Mouse (Mus musculus) lung, embryonic 16.5 days (tissue): ENCODE measurements around the gene Sdhaf3. TPM values are rescaled to one million over a fixed set of nuclear protein-coding genes. Genes with fewer than 3 reads are reported as not detected.
"Not testable (repeated sequence)": the region's sequence is repeated elsewhere in the genome, so short reads cannot be mapped to it uniquely, and the experiment has no call there.

ENCODE experiments used
- ATAC-seq: fragments of 200-750 bp; cut with Nextera tagmentation; 2 replicates; pipeline ENCODE4 v1.8.0; 2017; ENCODE audit warnings: low read depth, mild to moderate bottlenecking, moderate library complexity
- H3K27ac ChIP-seq: fragments of 300-500 bp; sonication (generic); 2 replicates; pipeline ENCODE4 v1.5.1; 2014; ENCODE audit warnings: mild to moderate bottlenecking, control low read depth, low read length
- H3K27me3 ChIP-seq: fragments of 300-500 bp; sonication (generic); 2 replicates; pipeline ENCODE4 v1.6.1; 2014; ENCODE audit warnings: low read depth, low read length, mixed read lengths; ENCODE audit not compliant: control insufficient read depth, insufficient read depth
- H3K36me3 ChIP-seq: fragments of 300-500 bp; sonication (generic); 2 replicates; pipeline ENCODE4 v1.6.1; 2014; ENCODE audit warnings: low read length; ENCODE audit not compliant: control insufficient read depth, insufficient read depth
- H3K4me1 ChIP-seq: fragments of 300-500 bp; sonication (generic); replicated peaks from 2 replicates; pipeline ENCODE4 v1.6.1; 2014; ENCODE audit warnings: low read length, mixed read lengths; ENCODE audit not compliant: control insufficient read depth, insufficient read depth
- H3K4me2 ChIP-seq: fragments of 300-500 bp; sonication (generic); 2 replicates; pipeline ENCODE4 v1.6.1; 2014; ENCODE audit warnings: low read depth, low read length, control low read depth
- H3K4me3 ChIP-seq: fragments of 300-500 bp; sonication (generic); 2 replicates; pipeline ENCODE4 v1.5.1; 2014; ENCODE audit warnings: mild to moderate bottlenecking, low read length, control low read depth
- H3K9ac ChIP-seq: fragments of 300-500 bp; sonication (generic); 2 replicates; pipeline ENCODE4 v1.6.1; 2014; ENCODE audit warnings: low read length, control low read depth
- H3K9me3 ChIP-seq: fragments of 300-500 bp; sonication (generic); 2 replicates; pipeline ENCODE4 v1.6.1; 2016; ENCODE audit warnings: low read length; ENCODE audit not compliant: control insufficient read depth
- WGBS: fragments of 180-500 bp; shearing (Covaris S2); extraction: QIAGEN DNeasy Blood & Tissue Kit; methylation state at CpG from one replicate; pipeline ENCODE4 v1.1.7; 2014; 5-methylcytosine and 5-hydroxymethylcytosine counted together
- polyA plus RNA-seq: library from polyadenylated mRNA; unstranded; fragments of >200 nt; fragmentation: Nextera tagmentation; extraction: Ambion mirVana; gene quantifications from 2 replicates; pipeline ENCODE4 v1.2.1, GENCODE M21; 2015

Sdhaf3 gene
- polyA plus RNA-seq, 1 experiment from 2014 or later, result 4.4 TPM

- H3K36me3 ChIP-seq, result no peaks in the 10 kb centered on the region
- 25% methylated on average over 2 of the region's 2 CpGs for WGBS
- no peaks in the 10 kb centered on the region for H3K9me3 ChIP-seq
- H3K4me2 ChIP-seq, result no peak overlapping the region
- H3K9ac ChIP-seq, result no peak overlapping the region
- H3K4me1 ChIP-seq, result no peaks in the 10 kb centered on the region
- H3K4me3 ChIP-seq, result no peak overlapping the region
- H3K27me3 ChIP-seq, result no peaks in the 10 kb centered on the region
- ATAC-seq, result no peak
- H3K27ac ChIP-seq, result no peak overlapping the region
Observed at GRCm38 (mm10) chr6:6940845-6941244, 15.0 kb upstream of the Sdhaf3 start.

GRCm38 (mm10) chr6:6942813-6943212 lies 13.0 kb upstream of the Sdhaf3 start:
- H3K4me1 ChIP-seq, result no peaks in the 10 kb centered on the region
- H3K4me3 ChIP-seq, result no peak overlapping the region
- H3K4me2 ChIP-seq, result no peak overlapping the region
- no peaks in the 10 kb centered on the region for H3K9me3 ChIP-seq
- ATAC-seq, result no peak
- WGBS, result 42% methylated on average over 6 of the region's 6 CpGs
- no peak overlapping the region for H3K27ac ChIP-seq
- H3K9ac ChIP-seq, result no peak overlapping the region
- no peaks in the 10 kb centered on the region for H3K36me3 ChIP-seq
- no peaks in the 10 kb centered on the region for H3K27me3 ChIP-seq

- Histone ChIP-seq H3K4me2 (no peak overlapping the region), H3K9ac (no peak overlapping the region), H3K27me3 (no peaks in the 10 kb centered on the region), H3K27ac (no peak overlapping the region), H3K36me3 (no peaks in the 10 kb centered on the region), H3K4me3 (no peak overlapping the region), H3K4me1 (no peaks in the 10 kb centered on the region), H3K9me3 (no peaks in the 10 kb centered on the region)
- 9% methylated on average over 1 of the region's 1 CpGs for WGBS
- no peak for ATAC-seq
Observed at GRCm38 (mm10) chr6:6947650-6948049, 8.2 kb upstream of the Sdhaf3 start.

GRCm38 (mm10) chr6:6955395-6955763 lies 425 bp upstream of the Sdhaf3 start:
- peak; percentile 34 for ATAC-seq
- Histone ChIP-seq H3K9me3 (no peaks in the 10 kb centered on the region), H3K4me3 (peak overlapping the region; percentile 68), H3K27me3 (no peaks in the 10 kb centered on the region), H3K4me1 (peaks cover 4% of the 10 kb centered on the region; the same call in 1 of the 2 replicates), H3K4me2 (peak overlapping the region; percentile 73), H3K36me3 (no peaks in the 10 kb centered on the region), H3K9ac (peak overlapping the region; percentile 62), H3K27ac (peak overlapping the region; percentile 64; the same call in 1 of the 2 replicates)
- 31% methylated on average over 6 of the region's 6 CpGs for WGBS

GRCm38 (mm10) chr6:6959234-6959633 lies 3.4 kb downstream of the Sdhaf3 start:
- H3K9me3 ChIP-seq, H3K4me2 ChIP-seq, H3K4me3 ChIP-seq, ATAC-seq, H3K4me1 ChIP-seq, H3K27ac ChIP-seq, H3K36me3 ChIP-seq, H3K27me3 ChIP-seq, H3K9ac ChIP-seq: not testable (repeated sequence)
- 86% methylated on average over 2 of the region's 4 CpGs for WGBS

GRCm38 (mm10) chr6:6997226-6997946 lies 41.6 kb downstream of the Sdhaf3 start:
- Histone ChIP-seq H3K9ac (no peak overlapping the region), H3K4me3 (no peak overlapping the region), H3K27me3 (no peaks in the 10 kb centered on the region), H3K4me2 (no peak overlapping the region), H3K4me1 (no peaks in the 10 kb centered on the region), H3K36me3 (no peaks in the 10 kb centered on the region), H3K9me3 (no peaks in the 10 kb centered on the region), H3K27ac (no peak overlapping the region)
- 56% methylated on average over 4 of the region's 4 CpGs for WGBS
- no peak for ATAC-seq

- Histone ChIP-seq H3K4me3 (no peak overlapping the region), H3K4me1 (no peaks in the 10 kb centered on the region), H3K27me3 (no peaks in the 10 kb centered on the region), H3K36me3 (no peaks in the 10 kb centered on the region), H3K4me2 (no peak overlapping the region), H3K9ac (no peak overlapping the region), H3K9me3 (no peaks in the 10 kb centered on the region), H3K27ac (no peak overlapping the region)
- ATAC-seq, result no peak
- 72% methylated on average over 1 of the region's 1 CpGs for WGBS
Observed at GRCm38 (mm10) chr6:6997956-6998355, 42.2 kb downstream of the Sdhaf3 start.

- H3K9ac ChIP-seq, result no peak overlapping the region
- no peak overlapping the region for H3K27ac ChIP-seq
- no peak overlapping the region for H3K4me2 ChIP-seq
- WGBS, result 84% methylated on average over 3 of the region's 3 CpGs
- H3K4me1 ChIP-seq, result no peaks in the 10 kb centered on the region
- no peaks in the 10 kb centered on the region for H3K27me3 ChIP-seq
- H3K9me3 ChIP-seq, result no peaks in the 10 kb centered on the region
- ATAC-seq, result no peak
- H3K4me3 ChIP-seq, result no peak overlapping the region
- H3K36me3 ChIP-seq, result no peaks in the 10 kb centered on the region
Observed at GRCm38 (mm10) chr6:6999015-6999414, 43.2 kb downstream of the Sdhaf3 start.

GRCm38 (mm10) chr6:7003085-7003484 lies 47.3 kb downstream of the Sdhaf3 start:
- no peak for ATAC-seq
- H3K4me1 ChIP-seq, result no peaks in the 10 kb centered on the region
- 55% methylated on average over 4 of the region's 4 CpGs for WGBS

GRCm38 (mm10) chr6:7004005-7004404 lies 48.2 kb downstream of the Sdhaf3 start:
- no peak for ATAC-seq

More at GRCm38 (mm10) chr6:7003085-7003484, 47.3 kb downstream of the Sdhaf3 start:
- no peak overlapping the region for H3K27ac ChIP-seq
- no peaks in the 10 kb centered on the region for H3K36me3 ChIP-seq
- no peaks in the 10 kb centered on the region for H3K27me3 ChIP-seq
- H3K4me3 ChIP-seq, result no peak overlapping the region
- no peaks in the 10 kb centered on the region for H3K9me3 ChIP-seq
- H3K4me2 ChIP-seq, result no peak overlapping the region
- H3K9ac ChIP-seq, result no peak overlapping the region

More at GRCm38 (mm10) chr6:7004005-7004404, 48.2 kb downstream of the Sdhaf3 start:
- 53% methylated on average over 2 of the region's 2 CpGs for WGBS
- Histone ChIP-seq H3K27me3 (no peaks in the 10 kb centered on the region), H3K4me2 (no peak overlapping the region), H3K9ac (no peak overlapping the region), H3K4me3 (no peak overlapping the region), H3K9me3 (no peaks in the 10 kb centered on the region), H3K36me3 (no peaks in the 10 kb centered on the region), H3K4me1 (no peaks in the 10 kb centered on the region), H3K27ac (no peak overlapping the region)
